Mouse (Mus musculus) adrenal gland, postnatal 36 days (tissue): ENCODE results near the gene Smndc1. TPM values are rescaled to one million over a fixed set of nuclear protein-coding genes. Genes with fewer than 3 reads are reported as not detected.
"Not testable (repeated sequence)": the region's sequence is repeated elsewhere in the genome, so short reads cannot be mapped to it uniquely, and the experiment has no call there.

Experiments used
- DNase-seq, 2 experiments: peaks; one replicate each; pipeline ENCODE4 v3.0.0; 2021; ENCODE audit warnings: mixed read lengths in 1 of 2
- total RNA-seq, 2 experiments: library from RNA; stranded (reverse); gene quantifications; 2 replicates each; pipeline ENCODE4 v1.2.3; 2021

The Smndc1 gene
- total RNA-seq, 2 experiments from 2014 or later = 46.5 to 49.3 TPM

DNA sequence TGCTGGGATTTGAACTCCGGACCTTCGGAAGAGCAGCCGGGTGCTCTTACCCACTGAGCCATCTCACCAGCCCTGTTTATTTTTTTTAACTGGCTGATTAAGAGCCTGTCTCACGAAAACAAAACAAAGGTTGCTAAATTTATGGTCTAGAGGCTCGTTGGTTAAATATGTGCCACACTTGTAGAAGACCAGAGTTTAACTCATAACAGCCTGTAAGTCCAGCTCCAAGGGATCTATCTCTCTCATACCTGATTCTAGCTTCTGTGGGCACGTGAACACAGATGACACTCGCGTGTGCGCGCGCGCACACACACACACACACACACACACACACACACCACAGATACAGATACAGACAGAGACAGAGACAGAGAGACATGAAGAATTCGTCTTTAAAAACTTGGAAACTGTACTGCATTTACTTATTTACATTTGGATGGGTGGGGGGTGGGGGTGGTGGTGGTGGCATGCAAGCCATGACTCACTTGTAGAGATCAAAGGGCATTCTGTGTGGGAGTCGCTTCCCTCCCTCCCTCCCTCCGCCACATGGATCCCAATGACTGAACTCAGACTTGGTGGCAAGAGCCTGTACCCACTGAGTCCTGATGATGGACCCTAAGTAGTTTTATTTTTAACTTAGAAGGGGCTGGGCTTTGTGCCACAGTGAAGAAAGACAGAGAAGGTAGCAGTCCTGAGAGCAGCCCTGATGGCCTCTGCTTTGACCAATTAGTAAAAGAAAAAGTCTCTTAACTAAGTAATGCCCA is 23.4 kb upstream of the Smndc1 start:
- no peak for DNase-seq

DNA sequence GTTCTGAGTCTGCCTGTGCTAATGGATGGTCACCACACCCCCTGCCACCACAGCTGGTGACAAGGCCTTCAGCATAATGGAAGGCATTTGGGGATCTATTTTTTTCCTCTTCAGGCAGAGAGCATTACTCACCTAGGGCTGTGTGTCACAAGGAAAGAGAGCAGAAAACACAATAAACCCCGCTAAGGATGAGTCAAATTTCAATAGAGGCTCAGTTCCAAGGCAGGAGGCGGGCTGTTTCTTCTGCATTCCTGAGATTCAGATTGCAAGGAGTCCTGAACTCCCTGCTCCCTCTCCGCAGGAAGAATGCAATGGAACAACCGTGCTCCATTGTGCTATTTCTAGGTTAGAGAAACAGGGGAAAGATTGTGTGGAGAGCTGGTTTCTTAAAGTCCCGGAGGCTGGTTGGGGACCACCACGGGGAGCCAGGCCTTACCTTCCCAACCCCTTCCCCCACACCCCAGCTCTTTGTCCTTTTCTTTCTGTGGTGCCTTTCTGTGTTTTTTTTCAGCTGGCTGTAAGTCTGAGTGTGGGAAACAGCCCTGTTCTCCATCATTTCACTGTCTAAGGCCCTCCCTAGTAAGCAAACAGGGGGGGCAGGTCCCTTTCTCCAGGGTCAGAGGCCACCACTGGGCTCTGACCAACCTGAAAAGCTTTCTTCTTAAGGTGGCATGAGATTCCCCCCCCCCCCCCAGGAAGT is 21.9 kb upstream of the Smndc1 start:
- peak; percentile 25 to 31 for DNase-seq

DNA sequence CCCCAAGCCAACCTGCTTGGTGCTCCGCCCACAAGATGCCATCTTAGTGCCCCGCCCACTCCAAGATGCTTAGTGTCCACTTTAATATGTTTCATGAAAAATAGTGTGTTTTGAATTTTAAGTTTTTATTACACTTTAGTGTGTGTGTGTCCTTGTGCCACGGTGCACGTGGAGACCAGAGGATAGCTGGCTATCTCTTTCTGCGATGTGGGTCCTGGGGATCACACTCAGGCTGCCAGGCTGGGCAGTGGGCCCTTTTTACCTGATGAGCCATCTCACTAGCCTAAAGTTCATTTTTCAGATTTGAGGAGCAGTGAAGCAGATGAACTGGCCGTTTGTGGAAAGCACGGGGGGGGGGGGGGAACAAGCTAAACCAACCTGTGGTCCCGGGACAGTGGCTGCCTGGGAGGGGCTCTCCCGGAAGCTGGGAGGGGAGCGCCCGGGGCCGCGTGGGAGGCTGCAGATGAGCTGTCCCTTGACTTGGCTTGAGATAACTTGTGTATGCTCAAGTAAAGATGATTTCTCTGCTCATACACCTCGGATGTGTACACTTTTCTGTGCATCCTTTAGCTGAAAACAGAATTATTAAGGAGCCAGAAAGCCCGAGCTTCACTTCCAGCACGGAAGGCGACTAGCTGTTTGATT is 19.4 kb upstream of the Smndc1 start:
- no peak for DNase-seq

DNA sequence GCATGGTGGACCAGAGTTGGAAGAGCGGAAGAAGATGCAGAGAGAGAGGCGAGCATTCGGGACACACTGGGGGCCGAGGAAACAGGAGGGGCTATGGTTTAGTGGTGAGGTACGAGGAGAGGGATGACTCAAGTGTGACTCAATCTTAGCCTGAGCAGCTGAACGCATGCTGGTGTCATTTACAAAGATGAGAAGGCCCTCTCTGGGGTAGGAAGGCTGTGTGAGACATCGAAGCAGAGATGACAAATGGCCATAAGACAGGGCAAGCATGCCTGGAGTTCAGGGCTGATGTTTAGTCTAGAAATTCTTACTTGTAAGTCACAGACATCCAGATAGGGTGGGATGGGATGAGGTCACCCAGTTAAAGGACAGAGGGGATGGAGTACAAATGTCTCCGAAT is 18.0 kb upstream of the Smndc1 start:
- peak; percentile 36 to 46 for DNase-seq

DNA sequence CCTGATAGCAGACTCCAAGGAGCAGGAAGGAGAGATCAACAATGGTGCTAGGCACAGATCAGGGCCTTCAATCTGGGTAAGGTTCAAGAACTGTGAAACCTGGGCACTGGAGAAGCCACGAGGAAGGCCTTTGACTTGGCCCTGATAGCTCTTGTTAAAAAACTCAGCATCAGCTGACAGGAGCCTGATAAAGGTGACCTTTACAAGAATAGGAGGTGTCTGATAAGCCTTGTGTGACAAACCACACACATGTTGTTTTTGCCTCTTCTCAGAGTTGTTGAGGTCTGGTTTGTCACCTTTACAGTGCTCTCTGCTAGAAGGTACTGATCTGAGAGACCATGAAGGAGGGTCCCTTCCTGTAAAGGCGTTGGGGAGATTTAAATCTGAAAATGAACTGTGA is 17.0 kb upstream of the Smndc1 start:
- no peak for DNase-seq

DNA sequence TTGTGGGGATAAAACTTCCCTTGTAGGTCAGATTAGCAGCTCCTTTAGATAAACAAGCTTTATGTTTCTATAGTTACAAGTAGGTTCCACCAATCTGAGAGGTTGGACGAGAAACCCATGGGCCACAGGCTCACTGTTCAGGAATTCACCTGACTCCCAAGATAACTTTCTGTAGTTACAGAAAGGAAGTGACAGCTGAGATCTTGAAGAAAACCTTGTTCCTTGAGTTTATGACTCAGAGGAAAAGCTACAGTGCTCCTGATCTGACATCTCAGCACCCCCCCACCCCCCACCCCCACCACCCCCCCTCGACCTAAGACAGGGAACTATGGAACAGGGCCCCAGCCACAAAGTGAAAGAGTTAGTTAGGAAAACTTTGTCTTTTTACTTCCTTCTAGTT is 15.4 kb upstream of the Smndc1 start:
- DNase-seq = no peak

DNA sequence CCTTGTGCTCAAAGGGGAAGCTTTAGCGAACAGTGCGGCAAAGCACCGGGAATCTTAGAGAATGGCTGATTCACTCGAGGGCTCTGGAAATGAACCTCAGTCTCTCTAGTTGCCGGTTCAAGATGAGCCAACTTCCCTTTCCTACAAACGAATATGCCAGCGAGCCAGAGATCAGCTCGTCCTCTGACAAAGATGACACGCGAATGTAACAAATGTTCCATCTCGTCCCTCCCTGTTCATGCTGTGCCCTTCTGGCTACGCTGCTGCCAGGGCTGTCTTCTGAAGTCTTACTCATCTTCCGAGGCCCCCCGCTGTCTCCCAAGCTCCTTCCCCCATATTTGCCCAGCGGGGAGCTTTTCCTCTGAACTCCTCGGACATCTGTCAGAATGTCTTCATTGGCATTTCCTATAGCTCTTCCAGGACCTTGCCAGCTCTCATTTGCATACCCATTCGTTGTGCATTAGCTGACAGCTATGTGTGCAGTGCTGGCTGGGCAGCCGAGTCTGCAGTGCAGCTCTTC is 14.5 kb upstream of the Smndc1 start:
- peak; percentile 53 to 65 for DNase-seq

DNA sequence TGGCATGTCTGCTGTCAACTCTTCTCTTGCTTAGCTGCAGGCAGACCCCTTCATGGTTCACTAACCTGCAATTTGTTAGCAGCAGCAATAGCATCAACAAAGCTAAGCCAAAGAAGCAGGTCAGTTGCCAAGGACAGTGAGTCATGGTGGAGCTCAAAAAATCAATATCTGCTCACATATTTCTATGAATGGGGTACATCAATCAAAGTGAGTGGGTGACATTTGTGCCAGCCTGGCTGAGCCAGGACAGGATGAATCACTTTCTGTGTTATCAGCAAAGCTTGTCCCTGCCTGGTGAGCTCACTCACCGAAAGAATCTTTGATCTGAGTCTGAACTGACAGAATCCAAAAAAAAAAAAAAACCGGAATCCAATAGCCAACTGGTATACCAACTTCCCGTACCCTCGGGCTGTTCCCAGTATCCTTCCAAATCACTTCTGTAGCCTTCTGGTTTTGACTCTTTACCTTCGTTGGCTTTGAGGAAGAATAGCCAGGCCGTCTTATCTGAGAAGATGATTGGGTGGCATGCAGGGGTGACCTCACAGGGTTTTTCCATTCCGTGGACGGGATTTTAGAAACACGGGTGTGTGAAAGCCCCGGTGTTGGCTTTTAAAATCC is 13.9 kb upstream of the Smndc1 start:
- peak; percentile 81 to 83 for DNase-seq

DNA sequence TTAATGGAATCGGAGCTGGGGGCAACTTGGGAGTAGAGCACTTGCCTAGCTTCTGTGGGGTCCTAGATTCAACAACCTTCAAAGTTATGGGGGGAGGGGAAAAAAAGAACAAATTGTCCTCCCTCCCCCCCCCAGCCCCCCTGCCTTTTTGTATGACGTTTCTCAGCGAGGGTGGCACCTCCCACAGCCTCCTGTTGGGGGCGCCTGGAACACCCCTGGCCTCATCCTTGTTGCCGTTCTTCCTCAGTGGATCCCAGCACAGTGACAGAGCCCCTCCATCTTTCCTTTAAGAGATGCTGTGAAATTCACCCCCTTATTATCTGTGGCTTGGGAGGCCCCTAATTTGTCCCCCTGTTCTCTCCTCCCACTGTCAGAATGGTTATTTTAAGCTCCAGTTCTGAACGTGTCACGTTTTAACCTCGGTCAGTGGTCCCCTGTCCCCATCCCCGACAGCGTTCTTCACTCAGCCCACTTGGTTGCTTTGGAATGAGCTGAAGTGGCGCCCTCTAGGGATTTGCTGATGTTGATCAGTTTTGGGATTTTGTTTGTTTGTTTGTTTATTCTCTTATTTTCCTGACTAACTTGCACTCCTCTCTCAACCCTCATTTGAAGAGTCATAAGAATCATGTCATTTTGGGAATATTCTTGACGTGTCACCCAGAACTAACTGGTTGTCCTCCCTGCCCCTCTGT is 12.5 kb upstream of the Smndc1 start:
- DNase-seq = no peak

DNA sequence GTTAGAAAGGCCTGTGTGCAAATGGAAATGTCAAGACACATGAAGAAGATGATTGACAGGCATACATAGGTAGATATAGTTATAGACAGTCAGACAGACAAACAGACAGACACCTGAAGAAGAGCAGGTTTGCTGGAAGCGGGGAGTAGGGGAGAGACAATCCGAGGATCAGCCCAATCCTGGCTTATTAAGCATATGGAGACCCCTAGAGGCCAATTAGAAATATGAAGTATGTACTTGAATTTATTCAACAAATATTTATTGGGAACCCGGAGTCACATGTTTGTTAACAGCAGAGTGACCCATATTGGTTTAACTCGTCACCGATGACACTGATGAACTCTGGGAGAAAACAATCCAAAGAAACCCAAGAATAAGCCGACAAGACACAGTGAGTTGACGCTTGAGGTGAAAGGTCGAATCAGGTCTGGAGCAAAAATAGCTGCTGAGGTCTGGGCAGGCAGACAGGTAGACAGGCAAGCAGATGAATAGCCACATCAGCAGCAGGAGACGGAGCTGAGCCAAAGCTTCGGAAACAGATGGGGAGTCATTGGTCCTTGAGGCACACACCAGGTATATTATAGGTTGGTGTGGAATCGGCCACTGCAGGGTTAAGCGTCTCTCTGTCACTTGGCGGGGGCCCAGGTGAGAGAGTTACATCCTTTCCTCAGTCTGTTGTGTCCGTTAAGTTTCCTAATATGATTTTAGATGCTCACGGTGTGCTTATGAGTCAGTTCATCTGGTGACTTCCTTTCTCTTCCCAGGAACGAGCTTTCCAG is 10.1 kb upstream of the Smndc1 start:
- DNase-seq = no peak

DNA sequence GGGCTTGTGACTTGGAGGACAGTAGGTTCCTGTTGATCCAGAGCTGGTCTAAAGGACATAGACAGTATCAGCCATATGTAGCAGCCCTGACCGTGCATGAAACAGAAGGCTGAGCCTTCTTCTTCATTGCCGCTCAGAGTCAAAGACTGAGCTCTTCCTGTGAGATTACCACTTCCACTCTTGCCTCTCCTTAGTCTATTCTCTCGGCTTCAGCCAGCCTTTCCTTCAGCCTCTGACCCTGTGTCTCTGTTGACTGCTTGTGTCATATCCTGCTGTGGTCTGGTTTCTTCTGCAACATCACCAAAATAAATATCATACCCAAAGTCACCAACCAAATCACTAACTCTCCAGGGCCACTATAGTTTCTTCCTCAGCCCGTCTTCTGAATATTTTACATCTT is 8.8 kb upstream of the Smndc1 start:
- no peak for DNase-seq

DNA sequence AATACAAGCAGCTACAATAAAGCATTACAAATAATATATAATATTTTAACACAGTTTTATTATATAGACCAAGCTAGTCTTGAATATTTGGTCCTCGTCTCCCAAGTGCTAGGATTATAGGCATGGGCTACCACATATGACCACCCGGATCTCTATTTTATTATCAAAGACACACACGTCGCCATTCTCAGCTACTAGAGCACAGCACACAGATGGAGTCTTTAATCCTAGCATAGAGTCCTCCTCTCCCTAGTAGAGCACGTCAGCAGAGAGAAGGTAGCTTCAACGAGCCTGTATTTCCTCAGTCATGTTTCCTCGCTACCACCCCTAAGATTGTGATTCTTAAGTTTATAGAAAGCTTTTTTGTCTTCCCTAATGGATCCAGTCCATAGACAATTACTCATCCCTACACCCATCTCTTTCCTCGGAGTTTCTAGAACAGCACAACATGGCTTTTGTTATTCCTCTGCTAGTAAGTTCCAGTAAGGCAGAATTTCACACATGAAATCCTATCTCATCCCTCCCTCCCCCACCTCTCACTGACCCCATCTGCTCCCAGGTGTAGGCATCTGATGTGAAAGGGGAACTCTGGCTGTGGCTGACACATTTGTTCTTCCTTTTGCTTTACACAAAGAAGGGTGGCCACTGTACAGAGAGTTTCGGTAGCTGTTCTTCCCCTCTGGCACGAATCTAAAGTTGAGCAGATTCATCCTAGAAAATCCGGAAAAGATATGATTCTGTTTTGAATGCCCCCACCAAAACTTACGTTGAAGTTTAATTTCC is 7.3 kb upstream of the Smndc1 start:
- no peak for DNase-seq

DNA sequence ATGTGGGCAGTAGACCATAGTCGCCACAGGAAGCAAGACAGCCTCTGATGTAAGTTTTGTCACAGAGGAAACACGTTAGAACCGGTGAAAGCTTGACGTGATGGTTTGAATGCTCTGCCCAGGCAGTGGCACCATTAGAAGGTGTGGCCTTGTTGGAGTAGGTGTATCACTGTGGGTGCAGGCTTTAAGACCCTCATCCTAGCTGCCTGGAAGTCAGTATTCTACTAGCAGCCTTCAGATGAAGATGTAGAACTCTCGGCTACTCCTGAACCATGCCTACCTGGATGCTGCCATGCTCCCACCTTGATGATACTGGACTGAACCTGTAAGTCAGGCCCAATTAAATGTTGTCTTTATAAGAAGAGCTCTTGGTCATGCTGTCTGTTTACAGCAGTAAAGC is 5.4 kb upstream of the Smndc1 start:
- DNase-seq = not testable (repeated sequence)

DNA sequence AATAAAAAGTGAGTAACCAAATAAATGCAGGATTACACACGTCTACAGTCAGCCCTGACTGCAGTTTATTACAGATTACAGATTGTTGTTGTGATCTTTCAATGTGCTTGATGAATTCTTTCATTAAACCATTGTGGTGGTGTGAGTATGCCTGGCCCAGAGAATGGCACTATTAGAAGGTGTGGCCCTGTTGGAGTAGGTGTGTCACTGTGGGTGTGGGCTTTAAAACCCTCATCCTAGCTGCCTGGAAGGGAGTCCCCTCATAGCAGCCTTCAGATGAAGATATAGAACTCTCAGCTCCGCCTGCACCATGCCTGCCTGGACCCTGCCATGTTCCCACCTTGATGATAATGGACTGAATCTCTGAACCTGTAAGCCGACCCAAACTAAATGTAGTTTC is 4.6 kb upstream of the Smndc1 start:
- not testable (repeated sequence) for DNase-seq

DNA sequence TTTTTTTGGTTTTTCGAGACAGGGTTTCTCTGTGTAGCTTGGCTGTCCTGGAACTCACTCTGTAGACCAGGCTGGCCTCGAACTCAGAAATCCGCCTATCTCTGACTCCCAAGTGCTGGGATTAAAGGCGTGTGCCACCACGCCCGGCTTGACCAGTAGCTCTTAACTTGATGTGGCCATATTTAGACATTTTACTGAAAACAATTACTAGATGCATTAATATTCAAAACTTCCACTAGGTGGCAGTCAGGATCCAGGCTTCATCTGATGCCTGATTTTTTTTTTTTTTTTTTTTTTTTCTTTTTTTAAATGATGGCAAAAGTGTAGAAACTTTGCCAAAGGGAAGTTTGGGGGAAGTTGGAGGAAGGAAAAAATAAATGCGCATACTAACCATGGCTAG is 4.2 kb upstream of the Smndc1 start:
- peak in 1 of 2 experiments; percentile 48 for DNase-seq

DNA sequence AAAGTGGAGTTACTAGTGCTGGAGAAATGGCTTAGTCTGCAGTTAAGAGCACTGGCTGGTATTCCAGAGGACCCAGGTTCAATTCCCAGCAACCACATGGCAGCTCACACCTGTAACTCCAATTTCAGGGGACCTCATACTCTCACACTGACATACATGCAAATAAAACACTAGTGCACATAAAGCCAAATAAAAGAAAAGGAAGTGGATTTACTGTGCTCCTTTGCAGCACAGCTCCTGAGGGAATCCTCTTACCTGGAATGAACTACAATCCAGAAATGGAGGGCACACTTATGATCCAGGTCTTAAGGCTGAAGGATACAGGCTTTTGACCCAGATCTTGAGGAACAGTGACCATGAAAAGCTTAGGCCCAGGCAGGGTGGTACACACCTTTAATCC is 3.3 kb upstream of the Smndc1 start:
- no peak for DNase-seq

DNA sequence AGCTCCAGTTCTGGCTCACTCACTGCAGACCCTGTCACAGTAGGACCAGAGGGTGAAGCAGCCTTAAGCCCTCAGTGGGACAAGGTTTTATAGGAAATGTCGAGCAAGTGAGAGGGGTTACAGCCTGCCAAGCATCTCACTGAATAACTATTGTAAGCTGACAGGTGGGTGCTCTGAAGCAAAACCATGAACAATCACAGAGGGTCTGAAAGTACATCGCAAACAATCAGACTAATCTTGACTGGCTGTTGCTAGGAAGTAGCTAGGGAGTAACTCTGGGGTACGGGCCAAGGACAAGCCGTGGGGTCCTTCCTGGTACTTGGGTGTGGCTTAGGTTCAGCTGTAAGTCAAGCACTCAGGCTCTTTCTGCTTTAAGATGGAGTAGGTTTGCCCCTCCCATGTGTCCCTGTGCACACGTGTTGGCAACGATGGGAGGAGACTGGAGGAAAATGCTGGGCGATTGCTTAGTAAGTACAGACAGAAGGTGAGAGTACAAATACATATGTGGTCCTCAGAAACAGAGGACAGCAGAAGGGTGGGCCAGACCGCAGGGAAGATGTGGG is 2.5 kb upstream of the Smndc1 start:
- no peak for DNase-seq

DNA sequence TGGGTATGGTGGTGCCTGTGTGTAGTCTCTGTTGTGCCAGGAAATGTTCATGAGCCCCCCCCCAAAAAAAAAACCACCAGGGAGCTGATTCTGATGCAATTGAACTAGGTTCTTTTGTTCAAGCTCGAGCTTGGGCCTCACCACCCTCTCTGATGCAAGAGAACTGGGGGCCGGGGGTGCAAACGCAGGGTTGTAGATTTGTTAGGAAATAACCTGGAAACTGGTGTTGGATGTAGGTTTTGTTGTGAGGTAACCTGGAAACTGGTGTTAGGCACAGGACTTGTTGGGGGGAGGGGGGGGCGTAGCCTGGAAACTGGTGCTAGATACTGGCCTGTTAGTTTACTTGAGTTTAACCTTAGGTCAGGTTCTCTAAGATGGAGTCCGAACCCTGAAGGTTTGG is 1.4 kb upstream of the Smndc1 start:
- DNase-seq = no peak

DNA sequence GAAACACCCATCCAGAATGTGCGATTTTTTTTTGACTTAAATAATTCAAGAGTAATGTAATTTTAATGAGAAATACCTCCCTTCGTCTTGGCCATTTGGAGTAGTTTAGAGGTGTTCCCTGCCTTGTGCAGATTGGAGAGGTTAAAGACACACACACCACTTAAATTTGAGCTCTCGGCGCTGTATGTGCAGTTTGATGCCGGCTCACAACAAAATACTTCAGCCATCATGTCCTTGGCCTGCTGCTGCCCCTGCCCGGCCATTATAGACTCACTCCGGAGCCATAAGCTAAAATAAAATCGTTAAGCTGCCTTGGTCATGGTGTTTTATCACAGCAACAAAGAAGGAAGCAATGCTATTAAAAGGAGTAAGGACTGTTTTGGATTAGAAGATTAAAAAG is 1.0 kb upstream of the Smndc1 start:
- DNase-seq = no peak

DNA sequence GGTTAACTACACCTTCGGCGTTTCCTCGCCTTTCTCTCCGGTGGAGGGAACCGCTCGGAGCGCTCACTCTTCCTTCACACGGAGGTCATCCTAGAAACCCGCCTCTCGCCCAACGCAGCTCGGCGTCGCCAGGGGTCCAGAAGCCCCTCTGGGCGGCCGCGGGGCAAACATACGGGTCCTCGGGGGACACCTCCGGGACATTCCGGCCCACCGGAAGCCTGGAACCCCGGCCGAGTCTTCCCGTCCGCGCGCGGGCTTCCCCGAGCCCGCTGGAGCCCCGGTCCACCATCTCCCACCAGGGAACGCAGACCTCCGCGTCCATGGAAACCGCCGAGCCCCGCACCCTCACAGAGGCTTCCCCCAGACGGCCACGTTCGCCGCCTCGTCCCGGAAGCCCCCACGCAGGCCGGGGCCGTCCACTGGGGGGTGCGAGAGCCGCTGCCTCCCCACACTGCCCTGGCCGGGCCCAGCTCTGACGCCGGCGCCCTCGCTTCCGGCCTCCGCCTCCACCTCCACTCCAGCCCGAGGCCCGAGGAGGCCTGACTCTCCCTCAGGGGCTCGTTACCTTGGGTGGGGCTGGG is 437 bp downstream of the Smndc1 start:
- no peak for DNase-seq
